Mouse (Mus musculus) kidney, embryonic 14.5 days (tissue): Measurements from ENCODE around the gene Camta1. TPM values are rescaled to one million over a fixed set of nuclear protein-coding genes. Genes with fewer than 3 reads are reported as not detected.

Source experiments
- ATAC-seq: fragments of 200-750 bp; cut with Nextera tagmentation; 2 replicates; pipeline ENCODE4 v1.8.0; 2017; ENCODE audit warnings: moderate number of reproducible peaks, mild to moderate bottlenecking, moderate TSS enrichment, moderate library complexity; ENCODE audit not compliant: low FRiP score, low TSS enrichment
- H3K27ac ChIP-seq: fragments of 300-500 bp; sonication (generic); 2 replicates; pipeline ENCODE4 v1.5.1; 2014; ENCODE audit warnings: low read depth, mild to moderate bottlenecking, low read length, moderate library complexity, mixed read lengths
- H3K27me3 ChIP-seq: fragments of 300-500 bp; sonication (generic); 2 replicates; pipeline ENCODE4 v1.6.1; 2014; ENCODE audit warnings: mild to moderate bottlenecking, low read length; ENCODE audit not compliant: control insufficient read depth, insufficient read depth
- H3K36me3 ChIP-seq: fragments of 300-500 bp; sonication (generic); 2 replicates; pipeline ENCODE4 v1.6.1; 2014; ENCODE audit warnings: low read length, mixed read lengths; ENCODE audit not compliant: control insufficient read depth, insufficient read depth
- H3K4me1 ChIP-seq: fragments of 300-500 bp; sonication (generic); 2 replicates; pipeline ENCODE4 v1.6.1; 2014; ENCODE audit warnings: low read length, mixed read lengths; ENCODE audit not compliant: control insufficient read depth, insufficient read depth
- H3K4me2 ChIP-seq: fragments of 300-500 bp; sonication (generic); replicated peaks from 2 replicates; pipeline ENCODE4 v1.6.1; 2014; ENCODE audit warnings: low read depth, mild to moderate bottlenecking, low read length
- H3K4me3 ChIP-seq: fragments of 300-500 bp; sonication (generic); 2 replicates; pipeline ENCODE4 v1.5.1; 2014; ENCODE audit warnings: mild to moderate bottlenecking, low read length
- H3K9ac ChIP-seq: fragments of 300-500 bp; sonication (generic); 2 replicates; pipeline ENCODE4 v1.6.1; 2014; ENCODE audit warnings: low read depth, mild to moderate bottlenecking, low read length, moderate library complexity
- H3K9me3 ChIP-seq: fragments of 300-500 bp; sonication (generic); 2 replicates; pipeline ENCODE4 v1.6.1; 2016; ENCODE audit warnings: low read length; ENCODE audit not compliant: control insufficient read depth
- WGBS: fragments of 180-500 bp; shearing (Covaris S2); extraction: QIAGEN DNeasy Blood & Tissue Kit; methylation state at CpG from one replicate; pipeline ENCODE4 v1.1.7; 2014; 5-methylcytosine and 5-hydroxymethylcytosine counted together
- polyA plus RNA-seq: library from polyadenylated mRNA; unstranded; fragments of >200 nt; fragmentation: Nextera tagmentation; extraction: Ambion mirVana; gene quantifications from 2 replicates; pipeline ENCODE4 v1.2.1, GENCODE M21; 2014

Gene Camta1
- polyA plus RNA-seq, 1 experiment from 2014 or later = 107 TPM

- Histone ChIP-seq H3K9ac (no peak overlapping the region), H3K4me2 (no peak overlapping the region), H3K36me3 (no peaks in the 10 kb centered on the region), H3K27me3 (no peaks in the 10 kb centered on the region), H3K9me3 (no peaks in the 10 kb centered on the region), H3K4me3 (no peak overlapping the region), H3K4me1 (no peaks in the 10 kb centered on the region), H3K27ac (no peak overlapping the region)
- WGBS = 73% methylated on average over 13 of the region's 13 CpGs
- no peak for ATAC-seq
Observed at GRCm38 (mm10) chr4:150956369-150957105, 905.1 kb downstream of the Camta1 start.

GRCm38 (mm10) chr4:150950972-150951371 lies 910.7 kb downstream of the Camta1 start:
- no peaks in the 10 kb centered on the region for H3K27me3 ChIP-seq
- ATAC-seq = no peak
- no peak overlapping the region for H3K9ac ChIP-seq
- 86% methylated on average over 10 of the region's 10 CpGs for WGBS
- H3K4me2 ChIP-seq = no peak overlapping the region
- no peaks in the 10 kb centered on the region for H3K4me1 ChIP-seq
- H3K4me3 ChIP-seq = no peak overlapping the region
- no peaks in the 10 kb centered on the region for H3K9me3 ChIP-seq
- no peaks in the 10 kb centered on the region for H3K36me3 ChIP-seq
- H3K27ac ChIP-seq = no peak overlapping the region

- Histone ChIP-seq H3K4me3 (no peak overlapping the region), H3K27ac (no peak overlapping the region), H3K27me3 (no peaks in the 10 kb centered on the region), H3K4me2 (no peak overlapping the region), H3K9me3 (no peaks in the 10 kb centered on the region), H3K4me1 (no peaks in the 10 kb centered on the region), H3K9ac (no peak overlapping the region), H3K36me3 (no peaks in the 10 kb centered on the region)
- ATAC-seq = no peak
- 90% methylated on average over 7 of the region's 7 CpGs for WGBS
Observed at GRCm38 (mm10) chr4:150944707-150945106, 917.0 kb downstream of the Camta1 start.

GRCm38 (mm10) chr4:150939991-150940651 lies 921.6 kb downstream of the Camta1 start:
- Histone ChIP-seq H3K4me2 (no peak overlapping the region), H3K4me3 (no peak overlapping the region), H3K4me1 (no peaks in the 10 kb centered on the region), H3K27ac (no peak overlapping the region), H3K36me3 (no peaks in the 10 kb centered on the region), H3K9ac (no peak overlapping the region), H3K27me3 (no peaks in the 10 kb centered on the region), H3K9me3 (no peaks in the 10 kb centered on the region)
- ATAC-seq = no peak
- 57% methylated on average over 13 of the region's 13 CpGs for WGBS

- Histone ChIP-seq H3K9ac (no peak overlapping the region), H3K9me3 (no peaks in the 10 kb centered on the region), H3K27me3 (no peaks in the 10 kb centered on the region), H3K36me3 (no peaks in the 10 kb centered on the region), H3K4me3 (no peak overlapping the region), H3K4me2 (no peak overlapping the region), H3K27ac (no peak overlapping the region), H3K4me1 (no peaks in the 10 kb centered on the region)
- WGBS = 58% methylated on average over 14 of the region's 14 CpGs
- ATAC-seq = no peak
Observed at GRCm38 (mm10) chr4:150938063-150938452, 923.6 kb downstream of the Camta1 start.

- Histone ChIP-seq H3K36me3 (no peaks in the 10 kb centered on the region), H3K9me3 (no peaks in the 10 kb centered on the region), H3K4me3 (no peak overlapping the region), H3K4me1 (no peaks in the 10 kb centered on the region), H3K9ac (no peak overlapping the region), H3K27me3 (no peaks in the 10 kb centered on the region), H3K4me2 (no peak overlapping the region), H3K27ac (no peak overlapping the region)
- WGBS = 69% methylated on average over 16 of the region's 16 CpGs
- ATAC-seq = no peak
Observed at GRCm38 (mm10) chr4:150937293-150938062, 924.2 kb downstream of the Camta1 start.

GRCm38 (mm10) chr4:150933503-150933902 lies 928.2 kb downstream of the Camta1 start:
- no peak overlapping the region for H3K4me2 ChIP-seq
- no peaks in the 10 kb centered on the region for H3K9me3 ChIP-seq
- no peaks in the 10 kb centered on the region for H3K36me3 ChIP-seq
- no peak for ATAC-seq
- H3K4me1 ChIP-seq = no peaks in the 10 kb centered on the region
- H3K27me3 ChIP-seq = no peaks in the 10 kb centered on the region
- 79% methylated on average over 1 of the region's 1 CpGs for WGBS
- no peak overlapping the region for H3K9ac ChIP-seq
- H3K27ac ChIP-seq = no peak overlapping the region
- H3K4me3 ChIP-seq = no peak overlapping the region

- 61% methylated on average over 10 of the region's 10 CpGs for WGBS
- no peaks in the 10 kb centered on the region for H3K4me1 ChIP-seq
- ATAC-seq = no peak
- no peak overlapping the region for H3K4me3 ChIP-seq
- no peak overlapping the region for H3K4me2 ChIP-seq
- H3K9me3 ChIP-seq = no peaks in the 10 kb centered on the region
- no peaks in the 10 kb centered on the region for H3K36me3 ChIP-seq
- no peaks in the 10 kb centered on the region for H3K27me3 ChIP-seq
- no peak overlapping the region for H3K27ac ChIP-seq
- no peak overlapping the region for H3K9ac ChIP-seq
Observed at GRCm38 (mm10) chr4:150927789-150928188, 933.9 kb downstream of the Camta1 start.
